Mouse (Mus musculus) thymus, adult 2 months (tissue): ENCODE data around the gene Ctnna3.

Experiments used
- CTCF ChIP-seq: fragments of 200-500 bp; IDR thresholded peaks from 2 replicates; pipeline ENCODE4 v1.5.1; 2012; ENCODE audit warnings: mild to moderate bottlenecking, control low read depth, low read length, moderate library complexity, borderline replicate concordance; ENCODE audit not compliant: control insufficient read depth, poor library complexity, insufficient read depth; ENCODE audit errors: extremely low read depth
- POLR2A ChIP-seq: fragments of 200-500 bp; IDR thresholded peaks from 2 replicates; pipeline ENCODE4 v1.6.1; 2012; ENCODE audit warnings: mild to moderate bottlenecking, low read length, control low read depth, moderate library complexity; ENCODE audit not compliant: control insufficient read depth, poor library complexity, insufficient read depth; ENCODE audit errors: extremely low read depth

- TF ChIP-seq POLR2A (no peak), CTCF (no peak)
Observed at GRCm38 (mm10) chr10:64639061-64639460, 1209.2 kb downstream of the Ctnna3 start.
